Mouse (Mus musculus) myocyte (in vitro differentiated cells): Measurements from ENCODE around the gene Ppp1r14b.

Experiments
- E2F4 ChIP-seq: IDR thresholded peaks from one replicate; pipeline ENCODE4 v1.6.1; 2011; ENCODE audit warnings: mild to moderate bottlenecking, control low read depth, moderate library complexity; ENCODE audit not compliant: insufficient read depth
- MAX ChIP-seq: IDR thresholded peaks from one replicate; pipeline ENCODE4 v1.6.1; 2011; ENCODE audit warnings: low read depth, mild to moderate bottlenecking, control low read depth
- MYOD1 ChIP-seq, 3 experiments: IDR thresholded peaks; one replicate each; pipeline ENCODE4 v1.6.1; 2011; ENCODE audit warnings: control low read depth in 2 of 3, low read depth in 2 of 3, mild to moderate bottlenecking in 2 of 3, moderate library complexity in 1 of 3; ENCODE audit not compliant: insufficient read length in 2 of 3, control insufficient read depth in 1 of 3
- MYOG ChIP-seq, 3 experiments: IDR thresholded peaks; one replicate each; pipeline ENCODE4 v1.6.1; 2011; ENCODE audit warnings: control low read depth in 2 of 3, low read depth in 2 of 3, mild to moderate bottlenecking in 2 of 3; ENCODE audit not compliant: insufficient read length in 2 of 3, control insufficient read depth in 1 of 3, insufficient read depth in 1 of 3
- POLR2A ChIP-seq: IDR thresholded peaks from one replicate; pipeline ENCODE4 v1.6.1; 2011; ENCODE audit warnings: low read depth, mild to moderate bottlenecking, control low read depth, moderate library complexity; ENCODE audit not compliant: insufficient read length
- POLR2AphosphoS2 ChIP-seq: IDR thresholded peaks from one replicate; pipeline ENCODE4 v1.6.1; 2011; ENCODE audit warnings: low read depth, control low read depth; ENCODE audit not compliant: insufficient read length
- REST ChIP-seq: IDR thresholded peaks from one replicate; pipeline ENCODE4 v1.6.1; 2011; ENCODE audit warnings: mild to moderate bottlenecking, control low read depth, moderate library complexity; ENCODE audit not compliant: insufficient read depth, insufficient read length
- SRF ChIP-seq: IDR thresholded peaks from one replicate; pipeline ENCODE4 v1.6.1; 2011; ENCODE audit warnings: low read depth; ENCODE audit not compliant: control insufficient read depth, insufficient read length
- TCF12 ChIP-seq: IDR thresholded peaks from one replicate; pipeline ENCODE4 v1.6.1; 2011; ENCODE audit warnings: mild to moderate bottlenecking, control low read depth; ENCODE audit not compliant: poor library complexity, insufficient read depth, severe bottlenecking
- USF1 ChIP-seq: IDR thresholded peaks from one replicate; pipeline ENCODE4 v1.6.1; 2011; ENCODE audit warnings: low read depth, mild to moderate bottlenecking, control low read depth, moderate library complexity

DNA sequence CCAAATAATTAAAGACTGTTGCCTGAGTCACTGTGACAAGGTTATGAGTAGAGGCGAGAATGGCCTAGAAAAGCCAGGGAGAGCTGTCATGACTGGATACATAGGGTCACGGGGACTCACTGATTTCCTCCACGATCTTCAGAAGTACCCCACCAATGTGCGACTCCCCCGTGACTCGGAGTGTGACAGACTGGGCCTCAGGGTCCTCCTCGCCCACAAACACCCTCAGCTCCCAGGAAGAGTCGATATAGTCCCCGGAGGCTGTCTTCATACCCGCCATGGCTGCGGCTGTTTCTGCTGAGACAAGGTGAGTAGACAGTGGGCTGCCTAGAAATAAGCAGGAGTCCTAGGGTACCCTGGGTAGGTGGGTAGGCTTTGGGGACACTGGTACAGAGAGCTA lies 43.8 kb downstream of the Ppp1r14b start:
- TF ChIP-seq POLR2A = no peak
- TF ChIP-seq SRF = no peak
- TF ChIP-seq E2F4 = no peak
- no peak for TF ChIP-seq MYOG (IDR thresholded peaks at IDR 0.05; ENCODE audit: control insufficient read depth in 1 of 3, insufficient read depth in 1 of 3, insufficient read length in 2 of 3, low read depth in 2 of 3)
- no peak for TF ChIP-seq MAX
- TF ChIP-seq USF1 = no peak
- no peak for TF ChIP-seq REST
- TF ChIP-seq POLR2AphosphoS2 = no peak
- no peak for TF ChIP-seq MYOD1 (IDR thresholded peaks at IDR 0.05; ENCODE audit: control insufficient read depth in 1 of 3, insufficient read length in 2 of 3, low read depth in 2 of 3)
- no peak for TF ChIP-seq TCF12
